Mouse (Mus musculus): ENCODE measurements around the gene Cdk8.

- TF ChIP-seq POLR2A (IDR thresholded peaks at IDR 0.05; ENCODE audit: control insufficient read depth, extremely low read depth, insufficient read depth, low read length, poor library complexity) (no peak), CTCF (IDR thresholded peaks at IDR 0.05; ENCODE audit: borderline replicate concordance, control insufficient read depth, extremely low read depth, insufficient read depth, low read length, poor library complexity) (no peak)
Measured at GRCm38 (mm10) chr5:146349183-146349582, 118.2 kb downstream of the Cdk8 start.
